Mouse (Mus musculus) layer of hippocampus, postnatal 36 days (tissue): Measurements from ENCODE around the gene Psma5. TPM values are rescaled to one million over a fixed set of nuclear protein-coding genes. Genes with fewer than 3 reads are reported as not detected.

ENCODE experiments used
- DNase-seq, 2 experiments: peaks; one replicate each; pipeline ENCODE4 v3.0.0; 2022
- total RNA-seq, 2 experiments: library from RNA; stranded (reverse); gene quantifications; 2 replicates each; pipeline ENCODE4 v1.2.3; 2021

The Psma5 gene
- total RNA-seq, 2 experiments from 2014 or later, result 70.9 to 81.1 TPM

- DNase-seq, result no peak
Observed at GRCm38 (mm10) chr3:108282401-108283240, 25.9 kb downstream of the Psma5 start.

GRCm38 (mm10) chr3:108283241-108283561 is 26.5 kb downstream of the Psma5 start:
- no peak for DNase-seq

- peak; percentile 87 to 92 for DNase-seq
Observed at GRCm38 (mm10) chr3:108283781-108284601, 27.3 kb downstream of the Psma5 start, which contains the start of gene Sort1. Gene Sort1, plus strand, starts transcription at chr3:108284082.

DNA sequence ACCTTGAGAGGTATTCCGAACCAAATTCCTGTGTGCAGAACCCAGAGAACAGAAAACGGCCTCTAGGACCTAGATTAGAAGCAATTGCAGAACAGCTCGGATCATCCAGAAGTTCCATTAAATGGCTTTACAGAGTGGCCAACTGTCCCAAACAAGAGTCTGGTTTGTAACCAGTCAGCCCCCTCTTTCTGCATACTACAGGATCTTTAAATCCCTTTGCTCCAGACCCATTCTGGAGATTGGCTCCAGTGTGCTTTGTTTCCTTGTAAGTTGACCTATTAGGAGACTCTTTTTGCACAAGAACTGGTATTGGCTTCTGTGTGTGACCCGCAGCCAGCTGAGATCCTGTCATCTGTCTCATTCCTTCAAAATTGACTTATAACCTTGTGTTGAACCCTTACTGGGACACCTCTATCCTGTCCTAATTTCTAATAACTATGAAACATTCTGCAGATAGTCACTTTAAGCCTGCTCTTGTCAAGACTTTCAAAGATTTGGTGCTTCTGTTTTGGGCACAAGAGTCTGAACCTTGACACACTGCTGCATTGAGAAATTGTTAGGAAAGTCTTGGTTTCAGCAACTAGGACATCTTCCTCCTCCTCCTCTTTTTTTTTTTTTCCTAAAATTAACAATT is 28.5 kb downstream of the Psma5 start:
- DNase-seq, result no peak

DNA sequence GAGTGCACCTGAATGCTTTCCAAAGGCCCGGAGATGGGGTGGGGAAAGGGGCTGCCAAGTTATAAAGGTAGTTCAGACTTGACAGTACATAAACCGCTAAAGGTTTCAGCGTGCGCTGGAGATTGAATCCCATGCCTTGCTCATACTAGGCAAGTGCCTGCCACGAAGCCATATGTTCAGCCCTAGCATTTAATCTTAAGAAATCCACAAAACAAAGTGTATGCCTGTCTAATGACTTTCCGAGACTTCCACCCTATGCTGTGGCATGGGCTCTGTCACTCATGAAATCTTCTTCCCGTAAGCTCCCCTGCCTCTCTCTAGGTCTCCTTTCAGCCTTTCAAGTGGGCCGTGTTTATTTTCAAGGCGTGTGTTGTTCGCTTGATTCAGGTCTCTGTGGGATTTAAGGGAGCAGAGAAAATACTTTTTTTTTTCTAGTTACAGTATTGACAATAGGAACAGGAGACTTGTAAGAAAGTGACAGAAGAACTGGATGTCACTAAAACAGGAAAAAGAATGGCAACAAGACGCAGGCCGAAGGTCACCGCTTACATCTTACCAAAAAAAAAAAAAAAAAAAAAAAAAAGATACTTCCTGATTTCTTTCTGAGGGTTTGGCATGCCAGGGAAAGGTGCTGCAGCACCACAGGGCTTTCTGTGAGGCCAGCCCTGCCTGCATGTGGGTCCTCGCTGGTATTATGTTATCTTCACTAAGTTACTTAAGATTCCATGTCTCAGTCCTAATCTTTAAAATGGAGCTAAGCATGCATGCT is 30.1 kb downstream of the Psma5 start:
- no peak for DNase-seq

- no peak for DNase-seq
Observed at GRCm38 (mm10) chr3:108287811-108288805, 31.4 kb downstream of the Psma5 start.

- DNase-seq, result no peak
Observed at GRCm38 (mm10) chr3:108289311-108290130, 32.8 kb downstream of the Psma5 start.

GRCm38 (mm10) chr3:108291036-108291799 is 34.5 kb downstream of the Psma5 start:
- DNase-seq, result no peak

- DNase-seq, result no peak
Observed at GRCm38 (mm10) chr3:108294398-108294797, 37.7 kb downstream of the Psma5 start.

- DNase-seq, result peak; percentile 72 to 74
Observed at GRCm38 (mm10) chr3:108295379-108296219, 38.9 kb downstream of the Psma5 start.

DNA sequence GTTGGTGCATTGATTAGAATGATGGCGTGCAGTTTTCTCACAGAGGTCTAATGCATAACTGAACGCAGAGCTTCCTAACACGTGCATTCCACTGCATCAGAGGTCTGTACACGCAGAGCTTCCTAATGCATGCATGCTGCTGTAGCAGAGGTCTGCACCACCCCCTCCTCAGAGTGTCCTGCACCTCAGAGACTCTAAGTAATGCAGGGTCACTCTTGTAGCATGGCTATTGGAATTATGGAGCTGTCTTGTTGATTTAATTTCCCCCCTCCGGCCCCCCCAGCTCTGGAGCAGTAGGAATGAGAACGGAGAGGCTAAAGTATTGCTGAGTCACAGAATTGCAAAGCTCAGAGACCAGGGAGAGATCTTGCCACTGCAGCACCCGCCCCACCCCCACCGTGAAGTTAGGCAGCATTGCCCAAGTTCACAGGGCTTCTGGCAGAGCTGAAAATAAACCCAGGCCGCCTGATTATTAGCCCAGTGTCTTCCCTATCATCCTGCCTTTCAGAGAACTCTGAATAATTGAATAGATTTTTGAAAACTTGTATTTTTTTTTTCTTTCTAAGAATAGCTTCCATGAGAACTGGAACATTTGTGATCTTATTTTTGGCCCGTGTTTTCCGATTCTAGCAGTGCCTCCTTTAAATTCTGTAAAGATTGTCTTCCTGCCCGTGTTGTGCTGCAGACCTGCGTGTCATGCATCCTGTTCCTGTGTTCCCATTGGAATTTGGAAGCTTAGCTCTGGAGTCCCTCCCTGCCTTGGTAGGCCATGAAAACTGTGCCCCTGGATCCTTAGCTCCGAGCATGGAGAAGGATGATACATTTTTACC is 39.7 kb downstream of the Psma5 start:
- DNase-seq, result no peak

GRCm38 (mm10) chr3:108297050-108297419 is 40.3 kb downstream of the Psma5 start:
- no peak for DNase-seq

DNA sequence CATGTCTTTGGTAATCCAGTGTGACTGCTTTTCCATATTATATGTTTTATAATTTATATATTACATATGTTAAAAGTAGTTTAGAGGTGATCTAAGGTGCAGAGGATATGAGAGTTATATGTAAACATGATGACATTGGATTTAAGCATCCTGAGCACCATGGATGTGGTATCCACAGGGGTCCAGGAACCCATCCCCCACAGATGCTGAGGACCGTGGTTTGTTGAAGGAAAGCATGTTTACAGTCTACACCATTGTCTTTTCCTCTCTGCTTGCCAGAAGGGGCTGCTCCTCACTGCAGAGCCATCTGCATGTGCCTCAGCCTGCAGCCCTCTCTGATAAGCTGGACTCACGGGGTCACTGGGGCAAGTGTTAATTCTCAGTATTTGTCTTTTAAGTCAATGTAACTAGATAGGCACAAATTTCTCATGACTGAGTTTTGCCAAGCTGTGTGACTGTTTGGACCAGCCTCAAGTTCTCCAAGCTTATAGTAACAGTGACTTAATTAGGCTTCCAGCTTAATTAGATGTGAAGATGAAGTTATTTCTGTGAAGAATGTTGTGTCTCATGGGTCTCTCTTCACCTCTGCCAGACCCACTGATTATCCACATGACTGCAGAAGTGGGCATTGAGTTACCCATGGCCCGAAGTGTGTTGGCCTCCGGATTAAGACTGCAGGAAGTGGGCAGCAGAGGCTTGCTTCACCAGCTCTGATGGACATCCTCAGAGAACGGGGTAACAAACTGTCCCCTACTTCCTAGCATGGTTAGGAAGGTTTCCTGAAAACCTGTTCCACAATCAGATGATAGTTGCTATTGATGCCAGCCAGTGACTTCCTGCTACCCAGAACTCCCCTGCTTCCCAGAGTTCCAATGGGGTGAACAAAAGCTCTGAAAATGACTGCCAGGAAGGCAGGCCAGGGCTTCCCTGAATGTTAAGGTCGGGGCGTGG is 41.2 kb downstream of the Psma5 start:
- DNase-seq, result no peak

DNA sequence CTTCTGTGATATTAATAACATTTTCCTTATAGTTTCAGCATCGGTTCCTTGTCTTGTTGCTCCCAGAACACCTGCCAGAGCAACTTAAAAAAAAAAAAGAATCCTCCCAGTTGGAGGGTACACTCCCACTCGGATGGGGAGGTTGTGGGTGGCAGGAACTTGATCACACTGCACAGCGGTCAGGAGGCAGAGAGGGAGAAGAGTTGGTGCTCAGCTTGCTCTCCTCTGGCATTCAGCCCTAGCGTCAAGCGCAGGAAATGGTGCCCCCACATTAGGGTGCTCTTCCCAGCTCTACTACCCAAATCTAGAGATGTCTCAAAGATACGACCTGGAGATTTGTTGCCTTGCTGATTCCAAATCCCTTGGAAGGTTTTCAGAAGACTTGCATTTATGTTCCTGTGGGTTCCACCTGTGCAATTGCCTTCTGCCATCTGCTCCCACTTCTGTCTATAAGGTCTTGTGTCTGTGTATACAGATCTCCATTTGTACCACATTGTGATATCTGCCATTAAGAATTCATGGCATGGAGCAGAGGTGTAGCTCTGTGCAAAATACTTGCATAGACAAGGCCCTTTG is 43.8 kb downstream of the Psma5 start:
- DNase-seq, result no peak

DNA sequence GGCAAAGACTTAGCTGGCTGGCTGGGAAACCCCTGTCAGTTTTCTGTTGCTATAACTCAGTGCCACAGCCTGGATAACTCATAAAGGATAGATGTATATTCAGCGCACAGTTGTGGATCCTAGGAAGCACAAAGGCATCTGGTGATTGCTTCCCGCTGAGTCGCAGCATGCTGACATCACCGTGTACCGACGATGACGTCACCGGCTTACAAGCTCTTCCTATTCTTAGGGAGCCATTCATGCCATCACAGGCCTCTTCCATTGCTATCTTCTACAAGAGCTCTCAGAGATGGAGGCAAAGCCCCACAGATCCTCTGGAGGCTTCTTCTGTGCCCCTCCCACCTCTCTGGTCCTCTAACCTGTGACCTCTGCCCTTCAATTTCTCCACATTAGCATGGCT is 47.0 kb downstream of the Psma5 start:
- no peak for DNase-seq

DNA sequence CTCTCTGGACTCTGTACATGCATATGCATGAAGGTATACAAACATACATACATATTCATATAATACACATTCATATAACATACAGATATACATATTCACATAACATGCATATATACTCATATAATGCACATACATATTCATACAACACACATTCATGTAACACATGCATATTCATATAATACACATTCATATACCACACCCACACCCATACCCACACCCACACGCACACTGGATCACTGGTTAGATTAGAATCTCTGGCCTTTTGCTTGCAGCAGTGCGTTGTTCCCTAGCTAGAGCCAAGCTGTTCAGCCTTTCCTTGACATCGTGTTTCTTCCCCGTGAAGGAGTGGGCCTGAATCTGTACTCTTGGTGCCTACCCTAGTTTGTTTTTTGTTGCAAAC is 48.0 kb downstream of the Psma5 start:
- DNase-seq, result no peak
